In genomic region chr5:23656590-23656989, GRCm38 (mm10) we compare ENCODE assay signal across 21 mouse cellular contexts. TPM values are rescaled to one million over a fixed set of nuclear protein-coding genes. Genes with fewer than 3 reads are reported as not detected.
DNase-seq lines count a peak whose midpoint lies in the region; ATAC-seq and TF ChIP-seq lines count a peak whose summit lies in the region.
"Had no signal": no experiment of that assay in that cellular context is flagged by ENCODE, and none has a peak within 500 bp of the region (broad histone marks: within the 10 kb centered on the region; RNA-seq: fewer than 3 reads in every experiment).

No protein-coding gene starts in this region.

- no peak overlapping the region for H3K9ac ChIP-seq in forebrain, postnatal 0 days
- no peak overlapping the region for H3K9ac ChIP-seq in forebrain, embryonic 16.5 days (replicated peaks; ENCODE audit: low read depth, low read length)
- H3K9ac ChIP-seq in kidney, postnatal 0 days (ENCODE audit: low read depth, low read length) = no peak overlapping the region
- H3K9ac ChIP-seq: hindbrain, embryonic 15.5 days; liver, postnatal 0 days; stomach, embryonic 15.5 days had no signal

- no peaks in the 10 kb centered on the region for H3K4me1 ChIP-seq in forebrain, postnatal 0 days (ENCODE audit: insufficient read depth)
- no peaks in the 10 kb centered on the region; the same call in 1 of the 2 replicates for H3K4me1 ChIP-seq in forebrain, embryonic 16.5 days (replicated peaks; ENCODE audit: control insufficient read depth, insufficient read depth, low read length)
- H3K4me1 ChIP-seq in kidney, postnatal 0 days (replicated peaks; ENCODE audit: insufficient read depth, low read length) = no peaks in the 10 kb centered on the region
- H3K4me1 ChIP-seq: stomach, embryonic 15.5 days had no signal

- no peak overlapping the region for H3K27ac ChIP-seq in forebrain, postnatal 0 days (ENCODE audit: low read depth, low read length)
- H3K27ac ChIP-seq in forebrain, embryonic 16.5 days (ENCODE audit: low read length) = no peak overlapping the region
- H3K27ac ChIP-seq in kidney, postnatal 0 days = no peak overlapping the region
- H3K27ac ChIP-seq: hindbrain, embryonic 15.5 days; macrophage; stomach, embryonic 15.5 days had no signal

- no peak overlapping the region for H3K4me3 ChIP-seq in forebrain, postnatal 0 days (ENCODE audit: low read depth, low read length)
- H3K4me3 ChIP-seq in forebrain, embryonic 16.5 days (replicated peaks; ENCODE audit: low read length) = no peak overlapping the region
- no peak overlapping the region for H3K4me3 ChIP-seq in kidney, postnatal 0 days (replicated peaks; ENCODE audit: low read depth, low read length)
- H3K4me3 ChIP-seq: erythroblast, embryonic 14.5 days; hindbrain, embryonic 15.5 days; stomach, embryonic 15.5 days had no signal

- 85% methylated on average over 4 of the region's 4 CpGs for WGBS in forebrain, postnatal 0 days
- 89% methylated on average over 4 of the region's 4 CpGs for WGBS in forebrain, embryonic 16.5 days
- WGBS in kidney, postnatal 0 days = 87% methylated on average over 4 of the region's 4 CpGs

- H3K36me3 ChIP-seq in forebrain, postnatal 0 days (ENCODE audit: insufficient read depth) = no peaks in the 10 kb centered on the region
- no peaks in the 10 kb centered on the region for H3K36me3 ChIP-seq in forebrain, embryonic 16.5 days (ENCODE audit: control insufficient read depth, insufficient read depth)
- no peaks in the 10 kb centered on the region for H3K36me3 ChIP-seq in kidney, postnatal 0 days (ENCODE audit: insufficient read depth, low read length)
- H3K36me3 ChIP-seq: hindbrain, embryonic 15.5 days; stomach, embryonic 15.5 days had no signal

- H3K27me3 ChIP-seq in forebrain, postnatal 0 days (ENCODE audit: insufficient read depth, low read length) = no peaks in the 10 kb centered on the region
- H3K27me3 ChIP-seq in forebrain, embryonic 16.5 days (replicated peaks; ENCODE audit: control insufficient read depth, insufficient read depth, low read length) = no peaks in the 10 kb centered on the region
- no peaks in the 10 kb centered on the region for H3K27me3 ChIP-seq in kidney, postnatal 0 days (ENCODE audit: insufficient read depth, low read length)
- H3K27me3 ChIP-seq: hindbrain, embryonic 15.5 days; stomach, embryonic 15.5 days had no signal

- H3K4me2 ChIP-seq in forebrain, postnatal 0 days (ENCODE audit: low read depth) = no peak overlapping the region
- H3K4me2 ChIP-seq in forebrain, embryonic 16.5 days (ENCODE audit: low read length) = no peak overlapping the region
- H3K4me2 ChIP-seq in kidney, postnatal 0 days (ENCODE audit: low read length) = no peak overlapping the region
- H3K4me2 ChIP-seq: hindbrain, embryonic 15.5 days; midbrain, embryonic 11.5 days; stomach, embryonic 15.5 days had no signal

- ATAC-seq in forebrain, postnatal 0 days = no peak
- ATAC-seq in forebrain, embryonic 16.5 days = no peak
- no peak for ATAC-seq in kidney, postnatal 0 days (replicated peaks; ENCODE audit: low FRiP score, low read depth)
- ATAC-seq: liver, postnatal 0 days had no signal

- peak; percentile 31 for TF ChIP-seq CTCF in forebrain, postnatal 0 days (IDR thresholded peaks at IDR 0.05; ENCODE audit: low read depth)
- TF ChIP-seq CTCF in kidney, postnatal 0 days (IDR thresholded peaks at IDR 0.05; ENCODE audit: low read depth) = peak; percentile 53

- no peaks in the 10 kb centered on the region for H3K9me3 ChIP-seq in forebrain, postnatal 0 days (ENCODE audit: low read length)
- H3K9me3 ChIP-seq in forebrain, embryonic 16.5 days (ENCODE audit: control insufficient read depth, low read length) = no peaks in the 10 kb centered on the region
- no peaks in the 10 kb centered on the region for H3K9me3 ChIP-seq in kidney, postnatal 0 days (replicated peaks; ENCODE audit: low read length)
- H3K9me3 ChIP-seq: hindbrain, embryonic 15.5 days; stomach, embryonic 15.5 days had no signal

- no peak for DNase-seq in forebrain, postnatal 0 days
- DNase-seq in kidney, postnatal 0 days (ENCODE audit: low spot score) = peak; percentile 31
- no peak for DNase-seq in kidney, adult 18-20 months
- DNase-seq in 3T3-L1 (ENCODE audit: low read depth, low spot score) (peak; percentile 49), NIH3T3 (ENCODE audit: low read depth) (peak; percentile 53)
- no peak for DNase-seq in urinary bladder, adult 18-20 months (ENCODE audit: low spot score in 2 of 2)
- no peak for DNase-seq in natural killer cell, adult 2 months (ENCODE audit: low spot score in 2 of 2)
- DNase-seq: adrenal gland, postnatal 25 days; cerebellum, adult 2 months; gastrocnemius, postnatal 10 days; heart, postnatal 14 days; layer of hippocampus, adult 9-11 months; liver, postnatal 0 days; right cerebral cortex, adult 18-20 months; spleen, adult 18-20 months had no signal

RNA-seq across cellular contexts. Expression of gene Srpk2, which starts 27.8 kb away (rescaled TPM):
- total RNA-seq in forebrain, postnatal 0 days (2014; rRNA removed) = 77.5 and 88.8 TPM in 2 replicates
- polyA plus RNA-seq in forebrain, postnatal 0 days (2015; fragmentation: Nextera tagmentation; extraction: Ambion mirVana) = 116 and 144 TPM in 2 replicates
- 101 and 102 TPM in 2 replicates for polyA plus RNA-seq in forebrain, embryonic 16.5 days (2015; fragmentation: Nextera tagmentation; extraction: Ambion mirVana)
- polyA plus RNA-seq in kidney, postnatal 0 days (2015; fragmentation: Nextera tagmentation; extraction: Ambion mirVana) = 41.9 and 46.5 TPM in 2 replicates

Comparison
In these comparisons a context has a peak if more than half of its experiments do, and no peak if none do; other contexts are left out.
1. DNase-seq: peak in kidney, postnatal 0 days (single experiment), 3T3-L1 (single experiment) and NIH3T3 (single experiment); none in forebrain, postnatal 0 days (single experiment), kidney, adult 18-20 months (single experiment), urinary bladder, adult 18-20 months (0 of 2) and natural killer cell, adult 2 months (0 of 2).